Mouse (Mus musculus) c-Kit-positive CD71-positive TER-119-negative erythroid progenitor cells, embryonic 14.5 days (primary cell): ENCODE data around the gene Tbc1d14.

Source experiments
- DNase-seq: peaks from one replicate; pipeline ENCODE4 v3.0.0-alpha.2; 2013; ENCODE audit warnings: low read depth

Gene Tbc1d14

DNA sequence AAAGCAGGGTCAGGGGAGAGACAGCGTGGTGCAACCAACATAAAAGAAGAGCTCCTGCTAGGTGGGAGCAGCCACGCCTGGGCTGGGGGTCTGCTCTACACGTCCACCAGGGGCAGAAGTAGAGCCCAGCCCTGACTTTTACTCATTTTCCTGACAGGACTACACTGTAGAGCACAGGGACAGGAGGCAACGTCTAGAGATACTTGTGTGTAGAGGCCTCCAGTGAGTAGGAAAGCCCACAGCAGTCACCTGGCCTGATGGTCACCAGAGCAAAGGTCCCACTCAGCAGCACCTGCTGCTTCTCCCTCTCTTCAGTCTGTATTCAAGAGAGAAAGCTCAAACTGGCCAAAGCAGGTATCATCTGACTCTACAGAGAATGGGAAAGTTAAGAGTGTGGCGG lies 87.4 kb downstream of the Tbc1d14 start:
- DNase-seq = no peak

DNA sequence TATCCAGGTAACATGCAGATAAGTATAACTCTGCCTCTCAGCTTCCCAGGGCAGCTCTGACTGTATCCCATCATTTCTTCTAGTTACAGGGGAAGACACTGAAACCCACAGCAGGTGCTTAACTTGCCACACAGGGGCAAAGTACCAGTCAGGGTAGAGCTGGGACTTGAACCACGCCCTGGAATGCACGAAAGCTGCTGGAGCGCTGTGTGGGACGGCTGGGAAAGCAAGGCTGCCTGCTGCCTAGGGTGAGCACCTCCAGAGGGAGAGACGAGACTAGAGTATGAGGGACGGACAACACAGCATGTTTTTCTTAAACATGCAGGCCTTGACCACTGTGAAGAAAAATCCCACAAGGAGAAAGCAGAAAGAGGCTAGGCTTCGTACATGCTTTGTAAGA lies 87.8 kb downstream of the Tbc1d14 start:
- DNase-seq = no peak

DNA sequence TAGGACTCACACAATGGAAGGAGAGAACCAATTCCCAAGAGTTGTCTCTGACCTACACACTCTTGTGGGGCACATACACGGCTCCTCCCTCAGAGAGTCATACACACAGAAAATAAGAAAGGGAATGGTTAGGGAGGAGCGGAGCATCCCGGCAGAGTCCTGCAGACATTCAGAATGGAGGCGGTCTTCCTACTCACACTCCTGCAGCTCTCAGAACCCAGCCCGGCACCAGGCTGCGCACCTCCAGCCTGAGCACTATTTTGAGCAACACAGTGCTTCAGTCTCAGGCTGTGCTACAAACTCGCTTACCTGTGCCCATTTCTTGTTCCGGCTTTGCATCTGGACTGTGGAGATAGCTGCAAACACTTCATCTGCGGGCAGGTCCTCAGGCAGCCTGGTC lies 98.4 kb downstream of the Tbc1d14 start:
- DNase-seq = no peak

DNA sequence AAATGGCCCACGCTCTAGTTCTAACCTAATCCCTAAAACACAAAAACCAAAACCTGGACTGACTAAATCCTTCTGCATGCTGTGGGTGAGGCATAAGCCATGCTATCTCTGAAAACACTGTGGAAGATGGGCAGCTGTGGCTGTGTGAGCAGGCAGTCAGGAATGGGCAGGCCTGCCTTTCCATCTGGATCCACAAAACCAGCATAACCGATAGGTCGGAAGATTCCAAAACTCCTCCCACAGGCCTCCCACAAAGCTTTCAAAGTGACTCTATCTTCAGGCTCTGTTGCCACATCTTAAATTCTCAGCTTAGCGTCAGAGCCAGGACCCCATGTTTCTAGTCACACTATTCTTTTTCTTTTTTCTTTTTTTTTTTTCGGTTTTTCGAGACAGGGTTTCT lies 99.2 kb downstream of the Tbc1d14 start:
- DNase-seq = no peak

DNA sequence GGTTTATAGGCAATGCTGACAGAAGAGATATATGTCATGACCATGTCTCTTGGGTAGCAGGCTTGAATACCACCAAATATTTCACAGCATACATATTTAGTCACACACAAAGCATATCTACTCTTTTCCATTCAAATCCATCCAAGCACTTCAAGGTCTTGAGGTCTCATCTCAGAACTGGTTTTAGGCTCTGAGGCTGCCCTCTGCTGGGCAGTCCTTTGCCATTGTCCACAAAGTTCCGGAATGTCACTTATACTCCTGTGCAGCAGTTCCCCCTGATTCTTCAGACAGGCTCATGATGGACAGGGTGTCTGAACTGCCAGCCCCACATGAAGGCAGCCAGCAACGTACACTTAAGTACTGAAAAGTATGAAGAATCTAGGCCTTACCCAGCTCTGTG lies 103.9 kb downstream of the Tbc1d14 start:
- DNase-seq = no peak

DNA sequence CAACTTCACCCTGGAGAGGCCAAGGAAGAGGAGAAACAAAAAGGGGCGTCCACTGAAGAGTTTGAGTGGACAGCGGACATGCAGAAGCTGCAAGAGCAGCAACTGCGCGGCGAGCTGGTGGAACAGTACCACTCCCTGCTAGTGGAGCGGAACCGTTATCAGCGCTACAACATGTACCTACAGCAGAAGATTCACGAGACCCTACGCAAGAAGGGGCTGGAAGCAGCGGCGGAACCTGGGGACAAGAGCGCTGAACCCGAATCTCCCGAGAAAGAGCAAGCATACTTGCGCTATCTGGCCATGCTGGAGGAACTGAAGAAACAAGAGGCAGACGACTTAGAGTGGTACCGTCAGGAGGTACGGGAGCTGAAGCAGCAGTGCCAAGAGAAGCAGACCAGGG lies 107.8 kb downstream of the Tbc1d14 start:
- DNase-seq = no peak

DNA sequence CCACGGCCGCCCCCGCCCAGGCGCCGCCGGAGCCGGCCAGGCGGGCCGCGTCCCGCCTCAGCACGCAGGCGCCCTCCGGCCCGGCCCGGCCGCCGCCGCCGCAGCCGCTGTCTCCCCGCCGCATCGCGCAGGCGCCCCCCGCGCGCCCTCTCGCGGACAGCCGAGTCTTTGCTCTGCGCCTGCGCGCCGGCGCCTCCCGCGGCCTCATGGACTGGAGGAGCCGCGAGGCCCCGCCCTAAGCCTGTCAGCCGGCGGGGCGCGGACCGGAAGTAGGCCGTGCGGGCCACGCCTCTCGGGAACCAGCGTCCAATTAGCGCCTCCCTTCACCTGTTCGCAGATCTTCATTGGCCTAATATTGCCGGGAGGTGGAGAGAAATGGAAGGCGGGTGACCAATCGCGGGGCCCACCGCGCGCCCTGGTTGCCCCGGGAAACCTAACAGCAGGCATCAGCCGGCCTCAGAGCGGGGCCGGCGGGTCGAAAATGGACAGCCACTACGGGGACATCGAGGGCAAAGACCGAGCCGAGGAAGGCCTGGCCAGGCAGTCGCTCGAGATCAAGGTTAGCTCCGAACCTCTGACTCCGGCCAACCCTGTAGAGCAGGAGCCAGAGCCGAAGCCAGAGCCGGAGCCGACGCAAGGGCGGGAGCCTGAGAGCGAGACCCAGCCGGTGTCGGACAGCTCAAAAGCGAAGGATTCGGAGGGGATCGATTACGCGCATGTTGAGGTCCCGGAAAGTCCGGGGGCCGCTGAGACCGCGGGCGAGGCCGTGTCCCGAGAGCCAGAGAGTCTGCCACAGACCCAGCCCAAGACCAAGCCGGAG lies 108.7 kb downstream of the Tbc1d14 start, which contains the start of the genes Tada2b and Ccdc96:
Gene Tada2b, minus strand, starts transcription at position 115 of the 820 bp plus-strand sequence.
Gene Ccdc96, plus strand, starts transcription at position 418 of the 820 bp plus-strand sequence.
- DNase-seq = peak; percentile 95

GRCm38 (mm10) chr5:36483203-36484101 lies 109.6 kb downstream of the Tbc1d14 start:
- no peak for DNase-seq

GRCm38 (mm10) chr5:36481114-36481513 lies 112.0 kb downstream of the Tbc1d14 start:
- no peak for DNase-seq

- DNase-seq = no peak
These were observed 112.7 kb downstream of the Tbc1d14 start for GRCm38 (mm10) chr5:36480398-36480797.

GRCm38 (mm10) chr5:36479735-36480134 lies 113.3 kb downstream of the Tbc1d14 start:
- DNase-seq = no peak

DNA sequence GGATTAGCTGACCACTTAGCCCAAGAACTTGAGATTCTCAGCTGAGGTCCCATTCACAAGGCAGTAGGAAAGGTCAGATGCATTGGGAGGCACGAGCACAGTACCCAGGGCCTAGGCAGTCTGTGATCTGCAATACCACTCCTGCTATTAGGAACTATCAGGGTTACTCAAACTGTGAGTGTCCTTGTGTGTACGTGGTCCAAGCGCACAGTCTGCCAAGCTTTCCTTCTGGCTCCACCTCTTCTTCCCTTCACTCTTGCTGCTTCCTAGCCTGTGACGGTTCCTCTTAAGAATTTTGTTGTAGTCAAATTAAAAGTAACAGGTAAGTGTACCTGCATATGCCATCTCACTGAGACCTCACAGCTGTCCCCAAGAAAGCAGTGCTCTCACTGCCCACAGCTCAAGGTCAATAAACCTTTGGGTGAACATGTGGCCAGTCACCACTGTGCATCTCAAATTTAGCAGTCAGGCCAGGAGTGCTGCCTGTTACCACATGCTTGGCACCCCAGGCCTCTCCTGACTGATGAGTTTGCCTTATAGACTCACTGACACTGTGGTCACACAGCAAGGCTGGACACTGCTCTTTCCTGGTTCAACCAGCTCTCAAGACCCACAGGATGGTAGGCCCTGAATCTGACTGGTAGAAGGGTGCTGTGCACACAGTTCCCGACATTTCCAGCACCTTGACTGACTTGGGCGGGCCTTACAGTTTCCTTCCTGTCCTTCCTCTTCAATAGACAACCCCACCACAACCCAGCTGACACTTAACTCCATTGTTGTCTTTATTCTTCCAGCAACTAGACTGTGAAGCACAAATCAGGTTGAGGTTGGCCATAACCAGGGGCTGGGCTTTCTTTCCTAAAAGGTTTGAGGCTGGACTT lies 114.3 kb downstream of the Tbc1d14 start:
- no peak for DNase-seq

DNA sequence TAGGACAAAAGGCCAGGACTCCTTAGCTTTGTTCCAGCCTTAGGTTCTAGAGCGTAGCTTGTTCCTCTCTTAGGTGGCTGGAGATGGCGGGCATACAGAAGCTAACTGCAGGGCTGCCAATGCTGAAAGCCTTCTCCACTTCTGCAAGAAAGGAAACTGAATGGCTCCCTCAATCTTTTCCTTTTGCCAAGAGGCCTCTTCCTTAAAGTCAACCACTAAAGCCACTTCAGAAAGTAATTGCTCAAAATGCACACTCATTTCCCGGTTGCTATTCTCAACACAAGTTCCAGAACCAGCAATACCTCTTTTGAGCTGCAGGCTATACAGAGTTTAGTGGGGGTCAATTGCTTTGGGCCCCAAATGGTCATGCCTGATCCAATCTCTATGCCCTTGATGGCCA lies 115.6 kb downstream of the Tbc1d14 start:
- no peak for DNase-seq

- DNase-seq = peak; percentile 81
These were observed 118.8 kb downstream of the Tbc1d14 start for GRCm38 (mm10) chr5:36474283-36474682.

- no peak for DNase-seq
These were observed 120.0 kb downstream of the Tbc1d14 start for GRCm38 (mm10) chr5:36472876-36473655.

- DNase-seq = no peak
These were observed 121.9 kb downstream of the Tbc1d14 start for GRCm38 (mm10) chr5:36471206-36471605.

GRCm38 (mm10) chr5:36465889-36466288 lies 127.2 kb downstream of the Tbc1d14 start:
- no peak for DNase-seq

DNA sequence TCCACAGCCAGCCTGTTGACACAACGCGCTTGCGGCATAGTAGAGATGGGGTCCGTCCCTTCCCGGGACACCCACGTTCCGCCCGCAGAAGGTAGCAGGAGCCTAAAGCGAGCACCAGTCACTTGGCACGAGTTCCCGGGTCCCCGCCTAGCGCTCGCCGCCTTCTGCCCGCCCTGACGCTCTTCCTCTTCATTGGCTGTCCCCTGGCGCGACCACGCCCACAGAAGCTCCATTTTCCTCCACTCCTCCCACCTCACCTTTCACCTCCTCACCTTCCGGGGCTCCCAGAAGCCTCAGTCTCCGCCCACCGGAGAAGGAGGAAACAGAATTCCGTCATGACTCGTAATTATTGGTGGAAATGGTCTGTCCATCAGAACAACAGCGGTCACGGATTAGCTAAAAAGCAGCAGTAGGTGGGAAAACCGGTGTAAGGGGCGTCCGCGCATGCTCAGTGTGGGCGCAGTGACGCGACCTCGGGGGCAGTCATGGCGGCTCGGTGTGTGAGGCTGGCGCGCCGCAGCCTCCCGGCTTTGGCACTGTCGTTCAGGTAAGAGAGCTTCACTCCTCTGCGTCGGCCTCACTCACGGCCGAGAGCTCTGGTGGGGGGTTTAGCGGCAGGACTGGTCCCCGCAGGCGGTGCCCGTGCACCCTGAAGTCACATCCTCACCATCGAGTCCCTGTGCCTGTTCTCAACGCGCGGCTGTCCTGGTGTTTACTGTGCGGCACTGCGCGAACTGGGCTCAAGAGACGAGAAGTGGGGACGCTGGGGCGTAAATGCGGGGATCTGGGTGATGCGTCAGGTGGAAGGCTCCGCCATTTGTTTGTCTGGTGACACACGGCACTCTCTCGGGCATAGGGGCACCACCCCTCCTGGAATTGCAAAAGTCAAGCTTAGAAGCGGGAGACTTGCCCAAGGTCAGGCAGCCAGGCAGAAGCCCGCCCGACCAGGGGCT lies 128.1 kb downstream of the Tbc1d14 start, which contains the start of gene Grpel1:
Gene Grpel1, plus strand, starts transcription at position 290 of the 953 bp plus-strand sequence.
- peak; percentile 100 for DNase-seq

GRCm38 (mm10) chr5:36463391-36463790 lies 129.7 kb downstream of the Tbc1d14 start:
- DNase-seq = no peak

GRCm38 (mm10) chr5:36462810-36463209 lies 130.3 kb downstream of the Tbc1d14 start:
- peak; percentile 60 for DNase-seq
